8 mouse cellular contexts compared by ENCODE assay signal in the genomic region with DNA sequence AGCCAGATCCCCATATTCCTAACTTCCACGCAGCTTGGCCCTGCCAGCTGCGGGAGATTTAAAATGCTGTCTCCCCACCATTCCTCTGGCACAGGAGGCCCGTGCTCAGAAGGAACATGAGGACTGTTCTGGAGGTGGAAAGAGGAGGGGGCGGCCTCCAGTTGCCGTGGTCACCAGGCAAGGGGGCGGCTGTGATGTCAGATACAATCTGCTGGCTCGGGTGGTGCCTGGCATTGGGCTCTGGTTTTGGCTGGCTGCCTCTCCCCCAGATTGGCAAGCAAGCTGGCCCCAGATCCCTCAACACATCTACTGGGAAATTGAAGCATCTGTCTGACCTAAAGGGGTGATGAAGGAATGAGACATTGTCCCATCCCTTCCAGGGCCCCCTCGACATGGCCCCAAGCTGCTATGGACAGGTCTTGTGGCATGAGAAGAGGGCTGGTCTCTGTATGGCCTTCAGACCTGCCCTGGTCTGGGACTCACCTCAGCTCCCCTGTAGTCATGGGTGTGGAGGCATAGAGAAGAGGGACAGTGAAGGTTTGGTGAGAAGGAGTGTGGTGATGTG. TPM values are rescaled to one million over a fixed set of nuclear protein-coding genes. Genes with fewer than 3 reads are reported as not detected.
DNase-seq lines count a peak whose midpoint lies in the region; ATAC-seq and TF ChIP-seq lines count a peak whose summit lies in the region.

No protein-coding gene starts in this region.

- no peak overlapping the region for H3K9ac ChIP-seq in MEL (ENCODE audit: control insufficient read depth, low read depth, low read length, poor library complexity, severe bottlenecking)
- H3K9ac ChIP-seq in hindbrain, embryonic 15.5 days = no peak overlapping the region
- H3K9ac ChIP-seq in limb, embryonic 11.5 days (ENCODE audit: low read length) = peak overlapping the region; percentile 9; the same call in 1 of the 2 replicates

- TF ChIP-seq CTCF in E14TG2a.4 (conservative IDR thresholded peaks at IDR 0.05; ENCODE audit: low read length) (no peak), MEL (IDR thresholded peaks at IDR 0.05 in 2 of 3, conservative IDR thresholded peaks at IDR 0.05 in 1 of 3; ENCODE audit: control insufficient read depth in 1 of 3, insufficient read depth in 1 of 3, low read depth in 2 of 3, low read length in 3 of 3, poor library complexity in 1 of 3, severe bottlenecking in 1 of 3) (no peak)

- H3K9me3 ChIP-seq in E14TG2a.4 (ENCODE audit: low read length) (no peaks in the 10 kb centered on the region), MEL (replicated peaks; ENCODE audit: insufficient read depth, low read length) (no peaks in the 10 kb centered on the region)
- H3K9me3 ChIP-seq in hindbrain, embryonic 15.5 days = no peaks in the 10 kb centered on the region
- H3K9me3 ChIP-seq in limb, embryonic 11.5 days (ENCODE audit: control insufficient read depth, low read length) = 0 out of 2 replicates have a peak, but pooled peaks cover 2% of the 10 kb centered on the region

- H3K36me3 ChIP-seq in E14TG2a.4 (ENCODE audit: insufficient read depth, low read length) (peaks cover 28% of the 10 kb centered on the region), MEL (ENCODE audit: control insufficient read depth in 1 of 2, insufficient read depth in 2 of 2, low read length in 2 of 2) (peaks cover 0 to 25% of the 10 kb centered on the region in 2 experiments; a peak in 2 of 4 replicates)
- H3K36me3 ChIP-seq in hindbrain, embryonic 15.5 days = no peaks in the 10 kb centered on the region
- no peaks in the 10 kb centered on the region for H3K36me3 ChIP-seq in limb, embryonic 11.5 days (ENCODE audit: control insufficient read depth, insufficient read depth, low read length)

- H3K4me3 ChIP-seq in E14TG2a.4 (replicated peaks; ENCODE audit: low read length) (peak overlapping the region; percentile 88), MEL (ENCODE audit: control insufficient read depth in 1 of 2, insufficient read depth in 1 of 2, low read depth in 2 of 2, low read length in 2 of 2) (no peak overlapping the region)
- H3K4me3 ChIP-seq in hindbrain, embryonic 15.5 days = no peak overlapping the region
- no peak overlapping the region for H3K4me3 ChIP-seq in limb, embryonic 11.5 days (ENCODE audit: low read depth, low read length)

- peaks cover 27% of the 10 kb centered on the region for H3K27me3 ChIP-seq in E14TG2a.4 (ENCODE audit: insufficient read depth, low read length)
- H3K27me3 ChIP-seq in MEL (ENCODE audit: control insufficient read depth in 1 of 2, insufficient read depth in 2 of 2, low read length in 2 of 2) = no peaks in the 10 kb centered on the region
- no peaks in the 10 kb centered on the region for H3K27me3 ChIP-seq in hindbrain, embryonic 15.5 days
- no peaks in the 10 kb centered on the region; the same call in 1 of the 2 replicates for H3K27me3 ChIP-seq in limb, embryonic 11.5 days (ENCODE audit: control insufficient read depth, insufficient read depth, low read length)

- no peak for TF ChIP-seq POLR2A in MEL (IDR thresholded peaks at IDR 0.05; ENCODE audit: control insufficient read depth in 1 of 2, insufficient read depth in 1 of 2, low read depth in 1 of 2, low read length in 2 of 2, poor library complexity in 1 of 2)

- 26% methylated on average over 8 of the region's 8 CpGs for WGBS in hindbrain, embryonic 15.5 days
- WGBS in limb, embryonic 11.5 days = 47% methylated on average over 8 of the region's 8 CpGs

- no peak for TF ChIP-seq EP300 in MEL (IDR thresholded peaks at IDR 0.05; ENCODE audit: low read depth in 1 of 2, low read length in 2 of 2)

- 0 out of 2 replicates have a peak overlapping the region, but pooled peaks have one; percentile 5 for H3K27ac ChIP-seq in MEL (ENCODE audit: control insufficient read depth, low read depth, low read length)
- H3K27ac ChIP-seq in hindbrain, embryonic 15.5 days (replicated peaks) = no peak overlapping the region
- no peak overlapping the region for H3K27ac ChIP-seq in limb, embryonic 11.5 days (replicated peaks; ENCODE audit: low read depth, low read length)

- no peak for DNase-seq in MEL (ENCODE audit: low read depth, low spot score)
- no peak for DNase-seq in limb, embryonic 11.5 days (ENCODE audit: low spot score)
- DNase-seq in spleen, postnatal 10 days (ENCODE audit: low spot score in 2 of 2) = no peak
- no peak for DNase-seq in spleen, adult 12 weeks (ENCODE audit: low spot score)
- no peak for DNase-seq in gastrocnemius, postnatal 10 days

- peaks cover 92% of the 10 kb centered on the region for H3K4me1 ChIP-seq in E14TG2a.4 (replicated peaks; ENCODE audit: low read depth, low read length)
- peaks cover 13 to 36% of the 10 kb centered on the region in 2 experiments for H3K4me1 ChIP-seq in MEL (ENCODE audit: control insufficient read depth in 1 of 2, insufficient read depth in 2 of 2, low read length in 2 of 2)
- peaks cover 27% of the 10 kb centered on the region for H3K4me1 ChIP-seq in hindbrain, embryonic 15.5 days (replicated peaks)
- H3K4me1 ChIP-seq in limb, embryonic 11.5 days (ENCODE audit: control insufficient read depth, insufficient read depth, low read length) = peaks cover 7% of the 10 kb centered on the region; the same call in 1 of the 2 replicates

- 0 out of 2 replicates have a peak, but pooled peaks have one; percentile 33 for ATAC-seq in hindbrain, embryonic 15.5 days (ENCODE audit: low FRiP score, low read depth)
- ATAC-seq in limb, embryonic 11.5 days (ENCODE audit: insufficient number of reproducible peaks, low FRiP score, low TSS enrichment, low read depth) = no peak
- ATAC-seq in megakaryocyte progenitor cell, adult 5-6 weeks (replicated peaks; ENCODE audit: poor library complexity) = no peak

- peaks cover 7% of the 10 kb centered on the region for H3K79me2 ChIP-seq in MEL (ENCODE audit: control insufficient read depth, insufficient read depth, low read length, poor library complexity)

- no peak for TF ChIP-seq RAD21 in MEL (IDR thresholded peaks at IDR 0.05; ENCODE audit: low read depth, low read length)

- H3K4me2 ChIP-seq in hindbrain, embryonic 15.5 days = peak overlapping the region; percentile 92
- no peak overlapping the region for H3K4me2 ChIP-seq in limb, embryonic 11.5 days (ENCODE audit: low read depth, severe bottlenecking)

TF ChIP-seq in MEL, 35 proteins besides CTCF, POLR2A, EP300 and RAD21:
- TF ChIP-seq HCFC1 (IDR thresholded peaks at IDR 0.05; ENCODE audit: low read depth, low read length) (no peak), SMC3 (IDR thresholded peaks at IDR 0.05; ENCODE audit: low read depth, low read length) (no peak), NELFE (IDR thresholded peaks at IDR 0.05; ENCODE audit: low read depth, low read length) (no peak), KAT2A (conservative IDR thresholded peaks at IDR 0.05; ENCODE audit: low read depth, low read length) (no peak)

RNA-seq across cellular contexts. Expression of a gene that starts 16.3 kb away (rescaled TPM):
- 9.6 and 10.8 TPM in 2 replicates for total RNA-seq in MEL (2012; rRNA removed)
- polyA plus RNA-seq in MEL (2012; ENCODE audit: insufficient read depth in 1 of 2, insufficient read length in 2 of 2, low read depth in 1 of 2, low replicate concordance in 2 of 2, missing spikeins in 1 of 2) = 10 to 100 TPM in 1 of 2 experiments, not detected in 1; 19.6 TPM
- 11.7 and 13.5 TPM in 2 replicates for polyA plus RNA-seq in hindbrain, embryonic 15.5 days (2015; fragmentation: Nextera tagmentation; extraction: Ambion mirVana)
- polyA plus RNA-seq in limb, embryonic 11.5 days (2014; fragmentation: Nextera tagmentation; extraction: Ambion mirVana) = 8.8 and 8.9 TPM in 2 replicates
- 0.66 and 1.2 TPM in 2 replicates for total RNA-seq in megakaryocyte progenitor cell, adult 5-6 weeks (2015)
- 1.6 and 2.6 TPM in 2 replicates for total RNA-seq in megakaryocyte progenitor cell, adult 5-6 weeks (2017)
- 10 to 100 TPM; 14.7 to 22.0 TPM for total RNA-seq in gastrocnemius, postnatal 10 days (2021)

RNA-seq across cellular contexts. Expression of a gene that starts 27.1 kb away (rescaled TPM):
- 0.49 and 1.1 TPM in 2 replicates for total RNA-seq in MEL (2012; rRNA removed)
- under 1 TPM in 1 of 2 experiments, not detected in 1; 0.97 TPM for polyA plus RNA-seq in MEL (2012; ENCODE audit: insufficient read depth in 1 of 2, insufficient read length in 2 of 2, low read depth in 1 of 2, low replicate concordance in 2 of 2, missing spikeins in 1 of 2)
- polyA plus RNA-seq in hindbrain, embryonic 15.5 days (2015; fragmentation: Nextera tagmentation; extraction: Ambion mirVana) = 0.97 and 1.8 TPM in 2 replicates
- 0.38 and 0.79 TPM in 2 replicates for polyA plus RNA-seq in limb, embryonic 11.5 days (2014; fragmentation: Nextera tagmentation; extraction: Ambion mirVana)
- 1.5 TPM in 1 of 2 replicates, not detected in the other for total RNA-seq in megakaryocyte progenitor cell, adult 5-6 weeks (2015)
- total RNA-seq in megakaryocyte progenitor cell, adult 5-6 weeks (2017) = 0.10 TPM in 1 of 2 replicates, not detected in the other
- 1 to 10 TPM in 1 of 2 experiments, under 1 TPM in 1; 0.82 to 2.9 TPM for total RNA-seq in gastrocnemius, postnatal 10 days (2021)

RNA-seq across cellular contexts. Expression of a gene that starts 49.5 kb away (rescaled TPM):
- total RNA-seq in MEL (2012; rRNA removed) = 75.1 and 80.9 TPM in 2 replicates
- polyA plus RNA-seq in MEL (2012; ENCODE audit: insufficient read depth in 1 of 2, insufficient read length in 2 of 2, low read depth in 1 of 2, low replicate concordance in 2 of 2, missing spikeins in 1 of 2) = 100 to 1,000 TPM in 1 of 2 experiments, 10 to 100 TPM in 1; 80.3 to 114 TPM
- 24.7 and 27.1 TPM in 2 replicates for polyA plus RNA-seq in hindbrain, embryonic 15.5 days (2015; fragmentation: Nextera tagmentation; extraction: Ambion mirVana)
- 38.1 and 40.3 TPM in 2 replicates for polyA plus RNA-seq in limb, embryonic 11.5 days (2014; fragmentation: Nextera tagmentation; extraction: Ambion mirVana)
- 26.9 and 28.4 TPM in 2 replicates for total RNA-seq in megakaryocyte progenitor cell, adult 5-6 weeks (2015)
- total RNA-seq in megakaryocyte progenitor cell, adult 5-6 weeks (2017) = 33.4 and 35.1 TPM in 2 replicates
- 10 to 100 TPM in 1 of 2 experiments, 1 to 10 TPM in 1; 8.7 to 12.9 TPM for total RNA-seq in gastrocnemius, postnatal 10 days (2021)

RNA-seq across cellular contexts. Expression of a gene that starts 50.3 kb away (rescaled TPM):
- total RNA-seq in MEL (2012; rRNA removed) = 0.12 TPM in 1 of 2 replicates, not detected in the other
- polyA plus RNA-seq in MEL (2012; ENCODE audit: insufficient read depth in 1 of 2, insufficient read length in 2 of 2, low read depth in 1 of 2, low replicate concordance in 2 of 2, missing spikeins in 1 of 2) = under 1 TPM in 1 of 2 experiments, not detected in 1; 0.21 TPM
- polyA plus RNA-seq in hindbrain, embryonic 15.5 days (2015; fragmentation: Nextera tagmentation; extraction: Ambion mirVana) = 1.6 and 1.8 TPM in 2 replicates
- 0.40 and 0.75 TPM in 2 replicates for polyA plus RNA-seq in limb, embryonic 11.5 days (2014; fragmentation: Nextera tagmentation; extraction: Ambion mirVana)
- 0.71 and 0.91 TPM in 2 replicates for total RNA-seq in megakaryocyte progenitor cell, adult 5-6 weeks (2015)
- total RNA-seq in megakaryocyte progenitor cell, adult 5-6 weeks (2017) = 1.2 and 3.2 TPM in 2 replicates
- total RNA-seq in gastrocnemius, postnatal 10 days (2021) = 1 to 10 TPM; 1.1 to 1.3 TPM
